Mouse (Mus musculus): ENCODE results near the gene Stk10.
"Not testable (repeated sequence)": the region's sequence is repeated elsewhere in the genome, so short reads cannot be mapped to it uniquely, and the experiment has no call there.

Gene Stk10

GRCm38 (mm10) chr11:32601528-32602323 is 68.6 kb downstream of the Stk10 start:
- DNase-seq (ENCODE audit: extremely low spot score), result peak; percentile 66

GRCm38 (mm10) chr11:32604663-32605062 is 71.6 kb downstream of the Stk10 start:
- DNase-seq (ENCODE audit: extremely low spot score), result no peak

GRCm38 (mm10) chr11:32605131-32605860 is 72.2 kb downstream of the Stk10 start:
- no peak for DNase-seq (ENCODE audit: extremely low spot score)

GRCm38 (mm10) chr11:32605907-32606306 is 72.8 kb downstream of the Stk10 start:
- no peak for DNase-seq (ENCODE audit: extremely low spot score)

GRCm38 (mm10) chr11:32607319-32607718 is 74.2 kb downstream of the Stk10 start:
- DNase-seq (ENCODE audit: extremely low spot score), result no peak

GRCm38 (mm10) chr11:32610616-32611015 is 77.5 kb downstream of the Stk10 start:
- no peak for DNase-seq (ENCODE audit: extremely low spot score)

GRCm38 (mm10) chr11:32612304-32612703 is 79.2 kb downstream of the Stk10 start:
- DNase-seq (ENCODE audit: extremely low spot score), result no peak

- no peak for DNase-seq (ENCODE audit: extremely low spot score)
These were observed 81.4 kb downstream of the Stk10 start for GRCm38 (mm10) chr11:32614463-32614862.

- peak; percentile 41 for DNase-seq (ENCODE audit: extremely low spot score)
These were observed 82.5 kb downstream of the Stk10 start for GRCm38 (mm10) chr11:32615561-32615960.

GRCm38 (mm10) chr11:32616091-32616490 is 83.0 kb downstream of the Stk10 start:
- no peak for DNase-seq (ENCODE audit: extremely low spot score)

GRCm38 (mm10) chr11:32618036-32618435 is 84.9 kb downstream of the Stk10 start:
- no peak for DNase-seq (ENCODE audit: extremely low spot score)

- not testable (repeated sequence) for DNase-seq (ENCODE audit: extremely low spot score)
These were observed 85.5 kb downstream of the Stk10 start for GRCm38 (mm10) chr11:32618641-32619040.

- peak; percentile 15 for DNase-seq (ENCODE audit: extremely low spot score)
These were observed 86.2 kb downstream of the Stk10 start for GRCm38 (mm10) chr11:32619257-32619816.

GRCm38 (mm10) chr11:32619866-32620456 is 86.9 kb downstream of the Stk10 start:
- DNase-seq (ENCODE audit: extremely low spot score), result no peak

GRCm38 (mm10) chr11:32621831-32622478 is 88.8 kb downstream of the Stk10 start:
- no peak for DNase-seq (ENCODE audit: extremely low spot score)

GRCm38 (mm10) chr11:32622479-32623190 is 89.5 kb downstream of the Stk10 start:
- DNase-seq (ENCODE audit: extremely low spot score), result no peak

GRCm38 (mm10) chr11:32623236-32623635 is 90.1 kb downstream of the Stk10 start:
- DNase-seq (ENCODE audit: extremely low spot score), result no peak

- DNase-seq (ENCODE audit: extremely low spot score), result no peak
These were observed 90.8 kb downstream of the Stk10 start for GRCm38 (mm10) chr11:32623912-32624311.

GRCm38 (mm10) chr11:32625677-32626076 is 92.6 kb downstream of the Stk10 start:
- peak; percentile 26 for DNase-seq (ENCODE audit: extremely low spot score)

- DNase-seq (ENCODE audit: extremely low spot score), result no peak
These were observed 93.0 kb downstream of the Stk10 start for GRCm38 (mm10) chr11:32626079-32626478.

GRCm38 (mm10) chr11:32627900-32628299 is 94.8 kb downstream of the Stk10 start:
- DNase-seq (ENCODE audit: extremely low spot score), result no peak
